Mouse (Mus musculus): ENCODE results near the gene Dnaaf5.

The Dnaaf5 gene

DNA sequence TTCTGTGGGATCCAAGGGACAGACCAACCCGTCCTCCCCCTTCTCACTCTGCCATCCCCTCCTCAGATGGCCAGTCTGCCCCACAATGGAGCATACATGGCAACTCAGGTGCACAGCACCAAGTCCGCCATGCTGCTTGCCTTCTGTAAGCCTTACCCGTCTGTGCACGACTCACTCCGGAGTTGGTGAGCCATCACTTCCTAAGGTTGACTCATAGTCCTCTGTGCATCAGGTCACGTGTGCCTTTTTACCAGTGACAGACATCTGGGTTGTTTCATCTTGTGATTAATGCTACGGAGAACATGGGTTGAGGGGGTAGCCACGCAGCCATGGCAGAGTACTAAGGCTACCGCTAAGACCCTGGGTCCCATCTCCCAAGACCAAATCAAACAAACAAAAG lies 9.4 kb upstream of the Dnaaf5 start:
- no peak for DNase-seq (ENCODE audit: low read depth, low spot score)

DNA sequence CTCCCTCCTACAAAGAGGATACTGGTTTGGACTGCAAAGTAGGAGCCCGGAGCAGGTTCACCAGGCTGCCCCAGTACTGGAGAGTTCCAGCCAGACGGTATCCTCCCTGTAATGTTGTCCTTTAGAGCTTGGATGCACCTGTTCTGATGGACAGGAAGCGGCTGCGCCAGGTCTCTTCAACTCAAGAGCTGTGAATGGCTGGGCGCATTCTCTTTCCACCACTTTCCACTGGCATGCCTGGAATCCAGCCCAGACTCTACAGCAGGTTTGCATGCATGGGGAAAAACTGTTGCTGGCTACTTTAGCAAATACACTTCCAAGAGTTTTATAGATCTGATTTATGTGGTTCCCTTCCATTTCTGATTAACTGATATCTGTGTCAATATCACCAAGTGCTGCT lies 8.7 kb upstream of the Dnaaf5 start:
- DNase-seq (ENCODE audit: low read depth, low spot score), result no peak

DNA sequence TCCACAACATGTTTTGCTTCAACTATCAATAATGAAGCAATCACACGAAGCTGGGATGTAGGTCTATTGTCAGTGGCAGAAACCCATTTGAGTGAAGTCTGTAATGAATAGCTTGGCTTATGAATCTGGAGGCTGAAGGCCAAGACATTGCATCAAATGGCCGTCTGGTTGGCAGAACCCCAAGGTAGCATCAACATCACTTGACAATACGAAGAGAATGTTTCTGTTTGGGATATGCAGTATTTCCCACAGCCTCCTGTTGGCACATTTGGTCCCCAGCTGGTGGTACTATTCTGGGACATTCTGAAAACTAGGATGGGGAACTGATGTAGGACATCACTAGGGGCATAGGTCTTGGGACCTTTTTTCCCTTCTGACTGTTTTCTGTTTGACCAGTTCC lies 6.1 kb upstream of the Dnaaf5 start:
- DNase-seq (ENCODE audit: low read depth, low spot score), result no peak

- no peak for DNase-seq (ENCODE audit: low read depth, low spot score)
Measured at GRCm38 (mm10) chr5:139145726-139146125, 4.3 kb upstream of the Dnaaf5 start.

GRCm38 (mm10) chr5:139146476-139147075 lies 3.4 kb upstream of the Dnaaf5 start:
- no peak for DNase-seq (ENCODE audit: low read depth, low spot score)

GRCm38 (mm10) chr5:139147178-139148078 lies 2.6 kb upstream of the Dnaaf5 start:
- no peak for DNase-seq (ENCODE audit: low read depth, low spot score)

GRCm38 (mm10) chr5:139149006-139149672 lies 884 bp upstream of the Dnaaf5 start:
- no peak for DNase-seq (ENCODE audit: low read depth, low spot score)

GRCm38 (mm10) chr5:139150603-139151031 lies 594 bp downstream of the Dnaaf5 start:
- DNase-seq (ENCODE audit: low read depth, low spot score), result peak; percentile 74

GRCm38 (mm10) chr5:139160899-139161298 lies 10.9 kb downstream of the Dnaaf5 start:
- DNase-seq (ENCODE audit: low read depth, low spot score), result peak; percentile 90

GRCm38 (mm10) chr5:139161632-139162031 lies 11.6 kb downstream of the Dnaaf5 start:
- DNase-seq (ENCODE audit: low read depth, low spot score), result peak; percentile 90

DNA sequence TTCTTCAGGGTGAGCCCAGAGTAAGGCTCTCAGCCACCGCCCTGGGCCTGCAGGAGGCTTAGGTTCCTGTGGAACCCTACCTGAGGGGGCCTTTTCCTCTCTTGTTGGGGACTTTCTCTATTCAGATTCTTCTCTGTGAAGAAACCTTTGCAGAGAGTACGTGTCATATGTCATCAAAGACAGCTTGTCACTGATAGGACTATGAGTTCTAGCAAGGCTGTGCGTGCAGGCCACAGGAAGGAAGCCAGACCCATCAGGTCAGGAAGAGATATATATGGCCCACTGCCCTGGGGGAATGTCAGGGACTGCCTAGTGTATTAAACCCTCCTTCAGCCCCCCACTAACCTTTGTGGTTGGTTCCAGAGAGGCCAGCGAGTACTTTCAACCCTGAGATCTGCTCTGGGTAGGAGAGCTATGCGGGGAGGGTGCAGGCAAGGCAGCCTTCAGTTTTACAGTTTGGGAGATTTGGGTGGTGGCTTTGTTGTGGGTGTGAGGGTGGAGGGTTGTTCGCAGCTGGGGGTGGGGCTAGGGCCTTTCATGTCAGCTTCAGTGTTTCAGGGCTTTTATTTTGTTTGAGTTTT lies 16.8 kb downstream of the Dnaaf5 start:
- DNase-seq (ENCODE audit: low read depth, low spot score), result no peak

DNA sequence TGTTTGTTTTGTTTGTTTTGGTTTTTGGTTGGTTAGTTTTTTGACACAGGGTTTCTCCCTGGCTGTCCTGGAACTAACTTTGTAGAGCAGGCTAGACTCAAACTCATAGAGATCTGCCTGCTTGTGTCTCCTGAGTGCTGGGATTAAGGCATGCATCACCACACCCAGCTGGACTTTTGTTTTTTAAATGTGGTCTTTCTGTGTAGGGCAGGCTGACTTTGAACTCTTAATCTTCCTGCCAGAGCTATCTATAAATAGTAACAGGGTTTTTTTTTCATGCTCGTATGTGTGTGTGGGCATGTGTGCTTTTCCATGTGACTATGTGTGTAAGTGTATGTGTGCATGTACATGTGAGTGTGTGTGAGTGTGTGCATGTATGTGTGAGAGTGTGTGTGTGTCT lies 17.5 kb downstream of the Dnaaf5 start:
- peak; percentile 18 for DNase-seq (ENCODE audit: low read depth, low spot score)

DNA sequence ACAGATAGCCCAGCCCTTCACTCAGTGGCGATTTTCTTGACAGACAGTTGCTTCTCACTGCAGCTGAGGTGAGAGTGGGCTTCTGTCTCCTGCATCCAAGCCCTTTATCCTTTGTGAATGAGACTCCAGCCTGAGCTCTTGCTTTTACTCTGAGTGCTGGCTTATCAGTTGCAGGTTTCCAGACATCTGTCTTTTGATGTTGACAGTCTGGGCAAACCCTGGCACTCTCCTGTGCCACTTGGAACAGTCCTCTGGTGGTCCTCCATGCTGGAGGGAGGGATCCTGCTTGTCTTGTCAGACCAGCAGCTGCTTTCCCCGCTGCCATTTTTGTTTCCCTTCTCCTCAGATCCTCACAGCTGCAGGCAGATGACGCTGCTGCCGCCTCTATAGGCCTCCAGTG lies 21.9 kb downstream of the Dnaaf5 start:
- DNase-seq (ENCODE audit: low read depth, low spot score), result no peak

DNA sequence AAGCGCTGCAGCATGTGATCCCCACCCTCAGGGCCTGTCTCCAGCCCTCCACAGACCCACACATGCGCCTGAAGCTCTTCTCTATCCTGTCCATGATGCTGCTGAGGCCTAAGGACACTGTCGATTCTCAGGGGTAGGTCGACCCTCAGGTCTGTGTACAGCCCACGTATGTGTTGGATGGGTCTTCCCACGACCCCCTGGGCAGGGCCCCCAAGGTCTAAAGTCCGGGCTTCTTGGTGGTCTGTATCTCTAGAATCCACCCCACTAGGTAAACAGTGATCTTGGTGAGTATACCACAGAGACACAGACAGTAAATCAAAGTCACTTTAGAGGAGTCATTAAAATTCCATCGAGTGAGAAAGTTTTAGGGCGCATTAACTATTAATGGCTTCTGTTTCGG lies 24.1 kb downstream of the Dnaaf5 start:
- DNase-seq (ENCODE audit: low read depth, low spot score), result no peak

DNA sequence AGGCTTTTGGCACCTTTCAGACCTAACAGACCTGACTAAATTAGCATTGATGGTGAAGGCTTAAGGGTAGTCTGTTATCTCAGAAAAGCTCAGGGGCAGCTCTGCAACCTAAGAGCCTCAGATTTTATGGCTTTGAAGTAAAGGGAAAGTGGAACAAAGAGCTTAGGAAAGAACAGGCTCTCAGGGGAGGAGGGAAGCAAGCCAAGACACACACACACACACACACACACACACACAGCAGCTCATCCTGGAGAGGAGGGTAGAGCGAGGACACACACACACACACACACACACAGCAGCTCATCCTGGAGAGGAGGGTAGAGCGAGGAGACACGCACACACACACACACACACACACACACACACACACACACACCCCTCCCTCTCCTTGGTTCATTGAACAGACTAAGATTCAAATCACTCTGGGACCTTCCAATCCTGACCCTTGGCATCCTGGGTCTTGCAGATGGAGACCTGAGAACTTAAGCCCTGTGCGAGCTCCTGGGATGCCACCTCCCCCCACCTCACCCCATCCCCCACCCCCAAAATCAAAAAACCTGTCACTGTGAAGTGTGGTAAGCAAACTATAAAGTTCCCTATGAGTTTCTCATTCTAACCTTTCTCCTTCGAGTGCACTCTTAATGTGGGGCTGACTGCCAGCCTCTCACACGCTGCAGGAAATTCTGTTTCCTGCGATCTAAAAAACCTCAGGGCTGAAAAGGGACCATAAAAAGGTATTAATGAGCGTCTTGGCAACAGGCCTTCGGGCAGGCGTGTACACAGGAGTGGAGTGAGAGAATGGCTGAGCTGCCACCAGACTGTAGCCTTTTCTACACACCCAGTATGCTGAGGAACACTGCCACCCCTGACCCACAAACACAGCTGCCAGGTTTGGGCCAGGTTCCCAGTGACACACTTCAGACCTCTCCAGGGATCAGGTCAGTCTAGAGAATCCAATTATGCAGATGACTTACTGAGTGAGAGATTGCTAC lies 24.8 kb downstream of the Dnaaf5 start:
- DNase-seq (ENCODE audit: low read depth, low spot score), result no peak

GRCm38 (mm10) chr5:139178895-139179631 lies 29.0 kb downstream of the Dnaaf5 start:
- DNase-seq (ENCODE audit: low read depth, low spot score), result peak; percentile 81

GRCm38 (mm10) chr5:139183131-139183530 lies 33.1 kb downstream of the Dnaaf5 start:
- DNase-seq (ENCODE audit: low read depth, low spot score), result no peak

DNA sequence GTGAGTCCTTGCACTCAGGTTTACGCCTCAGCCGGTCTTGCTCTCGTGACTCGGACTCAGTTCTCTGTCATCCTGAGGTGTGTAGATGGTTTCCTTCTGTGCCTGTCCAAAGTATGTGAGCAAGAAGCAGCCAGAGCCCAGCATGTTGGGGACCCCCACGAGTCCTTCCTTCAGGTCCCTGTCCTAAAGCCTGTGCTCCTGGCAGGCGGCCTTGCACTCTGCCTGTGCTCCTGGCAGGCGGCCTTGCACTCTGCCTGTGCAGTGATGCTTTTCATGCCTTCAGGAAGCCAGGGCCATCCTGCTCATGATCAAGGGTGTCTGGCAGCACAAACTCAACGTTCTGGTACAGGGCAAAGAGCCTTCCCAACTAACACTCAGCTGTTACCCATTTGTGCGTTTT lies 33.6 kb downstream of the Dnaaf5 start:
- DNase-seq (ENCODE audit: low read depth, low spot score), result no peak

GRCm38 (mm10) chr5:139184897-139185296 lies 34.9 kb downstream of the Dnaaf5 start:
- DNase-seq (ENCODE audit: low read depth, low spot score), result no peak

GRCm38 (mm10) chr5:139189726-139190125 lies 39.7 kb downstream of the Dnaaf5 start:
- DNase-seq (ENCODE audit: low read depth, low spot score), result no peak
